Mouse (Mus musculus): ENCODE data around the gene Xdh. TPM values are rescaled to one million over a fixed set of nuclear protein-coding genes. Genes with fewer than 3 reads are reported as not detected.
A peak's percentile ranks its signal among the peaks of the same experiment; 100 is the strongest.

Gene Xdh
- 1.2 and 1.7 TPM in 2 replicates for polyA plus RNA-seq (2014; fragmentation: Nextera tagmentation; extraction: Ambion mirVana)

- H3K27ac ChIP-seq (ENCODE audit: low read depth) = no peak within 1 kb of the TSS
- no peak for TF ChIP-seq CTCF (IDR thresholded peaks at IDR 0.05; ENCODE audit: low read depth)
- H3K4me1 ChIP-seq (ENCODE audit: insufficient read depth) = no peaks in the 10 kb centered on the region
- ATAC-seq (ENCODE audit: insufficient read depth) (peak; percentile 91), DNase-seq (peak; percentile 75)
- H3K36me3 ChIP-seq (ENCODE audit: insufficient read depth) = no peaks in the 10 kb centered on the region
- no peaks in the 10 kb centered on the region for H3K9me3 ChIP-seq (ENCODE audit: low read depth, low read length)
- WGBS = 48% methylated on average over 13 of the region's 13 CpGs
- H3K4me3 ChIP-seq (ENCODE audit: low read depth, low read length) = no peak within 1 kb of the TSS
- H3K4me2 ChIP-seq = peak within 1 kb of the TSS; percentile 25; the same call in 1 of the 2 replicates
- H3K27me3 ChIP-seq (ENCODE audit: insufficient read depth, low read length) = no peaks in the 10 kb centered on the region
- no peak within 1 kb of the TSS for H3K9ac ChIP-seq
Observed at GRCm38 (mm10) chr17:73950062-73950735, at the start of gene Xdh. Gene Xdh (minus strand): TSS chr17:73950196.

DNA sequence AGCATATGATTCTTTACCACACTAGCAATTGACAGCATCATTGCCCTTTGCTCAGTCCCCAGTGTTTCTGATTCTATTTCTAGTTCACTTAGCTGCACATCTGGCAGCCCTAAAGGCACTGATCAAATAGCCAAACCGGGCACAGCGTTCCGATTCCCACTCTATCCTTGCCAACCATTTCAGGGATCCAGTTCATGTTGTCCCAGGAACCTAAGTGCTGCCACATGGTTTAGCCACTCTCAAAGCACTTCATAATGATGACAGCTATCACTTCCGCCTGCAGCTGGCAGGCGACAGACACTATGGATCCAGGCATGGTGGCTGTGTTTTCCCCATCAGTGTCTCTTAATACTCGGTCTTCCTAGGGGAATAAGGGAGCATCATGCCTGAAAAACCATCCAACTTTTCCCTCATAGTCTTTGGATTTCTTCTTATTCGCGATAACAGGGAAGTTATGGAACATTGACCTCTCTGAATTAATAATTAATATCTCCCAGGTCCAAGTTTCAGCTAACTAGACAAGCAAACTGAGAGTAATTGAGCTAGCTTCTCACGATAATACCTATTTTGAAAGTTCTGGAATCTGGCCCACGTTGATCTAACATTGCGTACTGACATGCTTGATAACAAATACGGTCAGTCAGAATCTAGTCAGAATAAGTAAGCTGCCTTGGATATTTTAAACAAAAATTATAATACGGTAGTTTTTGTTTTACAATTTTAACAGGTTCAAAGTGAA, 46.1 kb upstream of the Xdh start:
- Histone ChIP-seq H3K4me1 (ENCODE audit: insufficient read depth) (no peaks in the 10 kb centered on the region), H3K9ac (no peak overlapping the region), H3K4me2 (no peak overlapping the region), H3K27me3 (ENCODE audit: insufficient read depth, low read length) (no peaks in the 10 kb centered on the region), H3K36me3 (ENCODE audit: insufficient read depth) (no peaks in the 10 kb centered on the region), H3K4me3 (ENCODE audit: low read depth, low read length) (no peak overlapping the region), H3K27ac (ENCODE audit: low read depth) (no peak overlapping the region), H3K9me3 (ENCODE audit: low read depth, low read length) (no peaks in the 10 kb centered on the region)
- WGBS = 74% methylated on average over 13 of the region's 13 CpGs
- no peak for TF ChIP-seq CTCF (IDR thresholded peaks at IDR 0.05; ENCODE audit: low read depth)
- DNase-seq (no peak), ATAC-seq (ENCODE audit: insufficient read depth) (no peak)

GRCm38 (mm10) chr17:73991264-73991663, 41.3 kb upstream of the Xdh start:
- H3K9ac ChIP-seq = no peak overlapping the region
- H3K4me1 ChIP-seq (ENCODE audit: insufficient read depth) = no peaks in the 10 kb centered on the region
- TF ChIP-seq CTCF (IDR thresholded peaks at IDR 0.05; ENCODE audit: low read depth) = no peak
- no peak overlapping the region for H3K4me3 ChIP-seq (ENCODE audit: low read depth, low read length)
- no peak overlapping the region for H3K4me2 ChIP-seq
- no peaks in the 10 kb centered on the region for H3K9me3 ChIP-seq (ENCODE audit: low read depth, low read length)
- no peaks in the 10 kb centered on the region for H3K27me3 ChIP-seq (ENCODE audit: insufficient read depth, low read length)
- no peak for ATAC-seq (ENCODE audit: insufficient read depth)
- 83% methylated on average over 4 of the region's 4 CpGs for WGBS
- H3K27ac ChIP-seq (ENCODE audit: low read depth) = no peak overlapping the region
- H3K36me3 ChIP-seq (ENCODE audit: insufficient read depth) = no peaks in the 10 kb centered on the region
- DNase-seq = no peak

DNA sequence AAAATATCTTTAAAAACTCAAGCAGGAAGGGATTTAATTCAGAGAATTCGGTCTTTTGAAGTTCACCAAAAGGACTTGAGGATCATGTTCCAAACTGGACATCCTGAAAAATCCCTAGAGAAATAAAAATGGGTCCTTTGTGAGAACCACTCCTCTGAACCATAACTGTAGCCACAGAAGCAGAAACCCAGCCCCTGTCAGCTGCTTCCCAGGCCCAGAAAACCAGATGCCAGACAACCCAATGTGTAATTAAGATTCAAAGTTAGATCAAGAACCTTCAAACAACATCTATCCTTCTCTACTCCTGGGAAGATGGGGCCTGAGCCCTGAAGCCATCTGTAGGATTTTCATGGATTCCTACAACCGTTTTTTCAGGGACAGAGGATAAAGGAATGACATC, 36.6 kb upstream of the Xdh start:
- H3K27ac ChIP-seq (ENCODE audit: low read depth) = no peak overlapping the region
- H3K36me3 ChIP-seq (ENCODE audit: insufficient read depth) = no peaks in the 10 kb centered on the region
- no peaks in the 10 kb centered on the region for H3K27me3 ChIP-seq (ENCODE audit: insufficient read depth, low read length)
- H3K4me2 ChIP-seq = no peak overlapping the region
- no peaks in the 10 kb centered on the region for H3K9me3 ChIP-seq (ENCODE audit: low read depth, low read length)
- WGBS = 77% methylated on average over 2 of the region's 2 CpGs
- no peaks in the 10 kb centered on the region for H3K4me1 ChIP-seq (ENCODE audit: insufficient read depth)
- H3K4me3 ChIP-seq (ENCODE audit: low read depth, low read length) = no peak overlapping the region
- ATAC-seq (ENCODE audit: insufficient read depth) (no peak), DNase-seq (no peak)
- no peak overlapping the region for H3K9ac ChIP-seq
- TF ChIP-seq CTCF (IDR thresholded peaks at IDR 0.05; ENCODE audit: low read depth) = no peak

GRCm38 (mm10) chr17:73985936-73986335, 35.9 kb upstream of the Xdh start:
- TF ChIP-seq CTCF (IDR thresholded peaks at IDR 0.05; ENCODE audit: low read depth) = no peak
- Histone ChIP-seq H3K4me3 (ENCODE audit: low read depth, low read length) (no peak overlapping the region), H3K27me3 (ENCODE audit: insufficient read depth, low read length) (no peaks in the 10 kb centered on the region), H3K4me2 (no peak overlapping the region), H3K27ac (ENCODE audit: low read depth) (no peak overlapping the region), H3K4me1 (ENCODE audit: insufficient read depth) (no peaks in the 10 kb centered on the region), H3K36me3 (ENCODE audit: insufficient read depth) (no peaks in the 10 kb centered on the region), H3K9me3 (ENCODE audit: low read depth, low read length) (no peaks in the 10 kb centered on the region), H3K9ac (no peak overlapping the region)
- no peak for ATAC-seq (ENCODE audit: insufficient read depth)
- DNase-seq = no peak
- 77% methylated on average over 4 of the region's 4 CpGs for WGBS

- Histone ChIP-seq H3K36me3 (ENCODE audit: insufficient read depth) (no peaks in the 10 kb centered on the region), H3K9ac (no peak overlapping the region), H3K27ac (ENCODE audit: low read depth) (no peak overlapping the region), H3K9me3 (ENCODE audit: low read depth, low read length) (no peaks in the 10 kb centered on the region), H3K4me2 (no peak overlapping the region), H3K27me3 (ENCODE audit: insufficient read depth, low read length) (no peaks in the 10 kb centered on the region), H3K4me1 (ENCODE audit: insufficient read depth) (no peaks in the 10 kb centered on the region), H3K4me3 (ENCODE audit: low read depth, low read length) (no peak overlapping the region)
- ATAC-seq (ENCODE audit: insufficient read depth) (peak; percentile 74; the same call in 1 of the 2 replicates), DNase-seq (no peak)
- TF ChIP-seq CTCF (IDR thresholded peaks at IDR 0.05; ENCODE audit: low read depth) = no peak
- 9% methylated on average over 4 of the region's 4 CpGs for WGBS
Observed at GRCm38 (mm10) chr17:73984508-73984907, 34.5 kb upstream of the Xdh start.

GRCm38 (mm10) chr17:73982871-73983270, 32.9 kb upstream of the Xdh start:
- H3K4me1 ChIP-seq (ENCODE audit: insufficient read depth) = no peaks in the 10 kb centered on the region
- no peak for DNase-seq
- no peak overlapping the region for H3K9ac ChIP-seq
- no peak overlapping the region for H3K27ac ChIP-seq (ENCODE audit: low read depth)
- TF ChIP-seq CTCF (IDR thresholded peaks at IDR 0.05; ENCODE audit: low read depth) = no peak
- WGBS = 74% methylated on average over 1 of the region's 1 CpGs
- no peak overlapping the region for H3K4me2 ChIP-seq
- H3K36me3 ChIP-seq (ENCODE audit: insufficient read depth) = no peaks in the 10 kb centered on the region
- no peak overlapping the region for H3K4me3 ChIP-seq (ENCODE audit: low read depth, low read length)
- H3K9me3 ChIP-seq (ENCODE audit: low read depth, low read length) = no peaks in the 10 kb centered on the region
- H3K27me3 ChIP-seq (ENCODE audit: insufficient read depth, low read length) = no peaks in the 10 kb centered on the region
- no peak for ATAC-seq (ENCODE audit: insufficient read depth)

Measured in lung, embryonic 14.5 days (tissue).